Mouse (Mus musculus) thymus, postnatal 14 days (tissue): ENCODE results near the gene Tdp2.

Source experiments
- DNase-seq: peaks from one replicate; pipeline ENCODE4 v3.0.0; 2021

Tdp2 gene

DNA sequence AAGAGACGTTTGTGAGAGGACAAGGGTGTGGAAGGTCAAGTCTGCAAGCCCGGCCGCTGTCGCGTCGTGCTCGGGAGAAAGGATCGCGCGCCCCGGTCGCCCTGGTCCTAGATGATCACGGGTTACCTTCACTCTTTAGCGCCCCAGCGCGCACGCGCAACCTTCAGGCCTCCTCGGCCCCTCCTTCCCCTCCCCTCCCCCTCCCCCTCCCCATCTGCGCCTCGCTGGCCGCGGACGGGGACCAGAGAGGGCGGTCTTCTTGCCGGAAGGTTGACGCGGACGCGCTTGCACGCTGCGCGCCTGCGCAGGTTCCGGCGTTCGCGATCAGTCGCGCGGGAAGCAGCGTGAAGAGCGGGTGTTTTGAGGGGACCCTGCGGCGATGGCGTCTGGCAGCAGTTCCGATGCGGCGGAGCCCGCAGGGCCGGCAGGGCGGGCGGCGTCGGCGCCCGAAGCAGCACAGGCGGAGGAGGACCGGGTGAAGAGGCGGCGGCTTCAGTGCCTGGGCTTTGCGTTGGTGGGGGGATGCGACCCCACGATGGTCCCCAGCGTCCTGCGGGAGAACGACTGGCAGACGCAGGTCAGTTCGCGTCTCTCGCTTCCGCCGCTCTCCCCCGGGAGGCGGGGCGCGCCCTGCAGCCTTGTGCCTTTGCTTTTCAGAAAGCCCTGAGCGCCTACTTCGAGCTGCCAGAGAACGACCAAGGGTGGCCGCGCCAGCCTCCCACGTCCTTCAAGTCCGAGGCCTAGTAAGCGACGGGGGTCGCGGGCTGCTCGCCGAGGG lies at the start of gene Tdp2, which contains the start of gene Acot13:
TSS of gene Tdp2 (plus strand) at position 327 of the 778 bp plus-strand sequence.
TSS of gene Acot13 (minus strand) at position 188 of the 778 bp plus-strand sequence.
- peak; percentile 97 for DNase-seq

DNA sequence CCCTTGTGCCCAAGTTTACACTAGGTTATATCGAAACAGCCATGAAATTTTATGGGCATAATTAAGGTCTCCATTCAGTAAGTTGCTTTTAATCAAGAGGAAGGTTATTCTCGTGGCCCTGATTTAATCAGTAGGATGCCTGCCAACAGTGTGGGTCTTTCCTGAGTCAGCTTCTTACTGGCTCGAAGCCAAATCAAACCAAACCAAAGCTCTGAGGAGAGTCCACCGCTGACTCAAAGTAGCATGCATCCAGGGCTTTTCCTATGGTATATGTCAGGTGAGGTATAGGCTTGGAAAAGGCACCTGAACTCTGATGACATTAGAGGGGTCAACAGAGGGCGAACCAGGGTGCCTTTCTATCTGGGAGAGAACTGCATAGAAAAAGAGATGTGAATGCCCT lies 49.6 kb upstream of the Tdp2 start:
- DNase-seq, result no peak

DNA sequence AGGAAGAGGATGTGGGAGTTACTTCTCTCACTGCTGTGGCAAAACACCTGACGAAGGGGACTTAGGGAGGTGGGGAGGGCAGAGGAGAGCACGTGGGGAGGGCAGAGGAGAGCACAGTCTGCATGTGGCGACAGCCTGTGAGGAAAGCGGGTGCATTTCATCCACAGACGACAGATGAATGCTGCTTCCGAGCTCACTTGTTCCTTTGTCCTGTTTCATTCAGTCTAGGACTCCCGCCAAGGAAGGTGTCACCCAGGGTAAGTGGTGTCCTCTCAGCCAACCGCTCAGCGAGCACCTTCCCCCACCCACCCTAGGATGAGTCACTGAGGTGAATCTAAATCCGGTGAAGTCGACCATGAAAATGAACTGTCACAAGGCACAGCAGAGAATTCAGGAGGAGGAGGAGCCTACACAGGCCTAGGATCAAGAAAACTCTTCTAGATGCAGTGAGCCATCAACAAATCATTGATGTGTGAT lies 45.4 kb upstream of the Tdp2 start:
- peak; percentile 72 for DNase-seq

DNA sequence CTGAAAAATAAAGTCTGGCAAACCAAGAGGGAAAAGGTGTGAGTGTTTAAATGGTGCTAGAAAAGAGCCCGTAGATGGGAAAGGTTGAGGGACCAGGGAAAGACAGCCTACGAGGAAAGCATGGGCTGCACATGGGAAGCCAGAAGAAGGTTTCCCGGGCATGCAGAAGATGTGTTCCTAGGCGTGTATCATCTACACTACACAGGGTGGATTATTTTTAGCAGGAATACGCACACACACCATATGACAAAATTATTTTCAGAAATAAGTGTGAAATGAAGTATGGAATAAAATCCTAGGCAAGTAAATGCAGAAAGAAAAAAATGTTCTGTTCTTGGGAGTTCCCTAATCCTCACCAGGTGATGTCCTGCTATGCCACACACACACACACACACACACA lies 44.0 kb upstream of the Tdp2 start:
- no peak for DNase-seq

DNA sequence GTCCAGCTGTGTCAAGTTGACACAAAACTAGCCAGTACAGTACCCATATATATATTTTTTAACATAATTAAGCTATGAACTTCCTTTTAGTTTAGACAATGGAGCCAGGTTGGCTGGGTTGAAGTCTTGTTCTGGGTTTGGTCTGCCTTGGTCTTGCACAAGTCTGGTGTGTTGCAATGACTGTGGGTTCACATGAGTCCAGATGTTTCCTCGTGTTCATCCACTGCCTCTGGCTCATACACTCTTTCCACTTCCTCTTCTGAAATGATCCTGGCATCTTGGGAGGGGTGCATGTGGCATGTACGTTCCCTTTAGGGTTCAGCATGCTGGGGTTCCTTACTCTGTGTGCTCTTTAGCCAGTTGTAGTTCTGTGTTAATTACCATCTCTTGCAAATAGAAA lies 40.1 kb upstream of the Tdp2 start:
- DNase-seq, result no peak

DNA sequence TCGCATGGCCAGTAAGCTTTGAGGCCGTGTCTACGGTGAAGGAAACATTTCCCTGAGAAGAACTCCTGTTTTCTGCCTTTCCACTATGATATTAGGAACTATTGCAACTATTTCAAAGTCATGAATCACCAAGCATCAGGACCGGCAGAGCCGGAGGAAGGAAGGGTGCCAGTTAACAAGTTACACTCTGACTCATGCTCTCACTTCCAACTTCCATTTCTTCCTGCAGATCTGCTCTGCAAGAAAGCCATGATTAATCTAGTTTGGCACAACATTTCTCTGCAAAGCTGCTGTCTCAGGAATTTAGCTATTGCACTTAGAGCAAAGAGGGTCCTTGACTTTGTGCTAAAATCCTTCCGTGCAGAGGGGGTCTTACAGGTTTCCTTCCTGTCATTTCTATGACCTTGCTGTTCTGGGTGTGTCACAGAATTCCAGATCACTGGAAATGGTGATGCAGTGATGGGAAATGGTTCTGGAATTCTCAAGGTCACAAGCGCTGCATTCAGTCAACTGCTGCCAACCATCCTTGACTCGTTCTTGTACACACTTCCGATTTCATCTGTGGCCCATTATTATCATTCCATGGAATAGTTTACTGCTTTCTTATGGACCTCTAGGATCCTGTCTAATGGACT lies 39.0 kb upstream of the Tdp2 start:
- no peak for DNase-seq

DNA sequence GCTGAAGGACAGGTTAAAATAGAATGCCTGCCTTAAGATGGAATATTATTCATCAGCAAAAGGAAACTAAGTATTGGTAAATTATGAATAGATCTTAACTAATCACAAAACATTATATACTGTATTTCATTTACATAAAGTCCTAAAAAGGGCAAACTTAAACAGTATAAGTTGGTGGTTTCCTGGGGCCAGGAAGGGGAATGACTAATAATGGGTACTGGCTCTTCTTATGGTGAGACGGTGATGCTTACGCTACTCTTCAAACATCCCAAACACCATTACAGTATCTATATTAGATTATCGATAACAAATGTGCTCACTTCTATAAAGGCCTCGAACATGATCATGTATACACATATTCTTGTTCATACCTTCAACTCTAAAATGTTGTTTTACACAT lies 32.8 kb upstream of the Tdp2 start:
- DNase-seq, result no peak

DNA sequence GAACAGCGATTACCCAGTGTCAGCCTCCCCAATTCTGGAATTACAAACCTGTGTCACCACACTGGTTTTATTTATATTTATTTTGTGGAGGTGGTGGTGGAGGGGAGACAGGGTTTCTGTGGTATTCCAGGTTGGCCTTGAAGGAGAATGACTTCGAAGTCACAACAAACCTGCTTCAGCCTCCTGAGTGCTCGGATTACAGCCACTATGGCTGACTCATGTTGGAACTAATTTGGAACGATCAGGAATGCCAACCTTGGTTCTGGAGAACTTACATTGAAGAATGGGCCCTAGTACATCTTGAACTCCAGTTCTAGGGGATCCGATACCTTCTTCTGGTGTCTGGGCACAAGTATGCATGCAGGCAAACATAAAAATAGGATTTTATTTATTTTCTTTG lies 32.1 kb upstream of the Tdp2 start:
- DNase-seq, result no peak

DNA sequence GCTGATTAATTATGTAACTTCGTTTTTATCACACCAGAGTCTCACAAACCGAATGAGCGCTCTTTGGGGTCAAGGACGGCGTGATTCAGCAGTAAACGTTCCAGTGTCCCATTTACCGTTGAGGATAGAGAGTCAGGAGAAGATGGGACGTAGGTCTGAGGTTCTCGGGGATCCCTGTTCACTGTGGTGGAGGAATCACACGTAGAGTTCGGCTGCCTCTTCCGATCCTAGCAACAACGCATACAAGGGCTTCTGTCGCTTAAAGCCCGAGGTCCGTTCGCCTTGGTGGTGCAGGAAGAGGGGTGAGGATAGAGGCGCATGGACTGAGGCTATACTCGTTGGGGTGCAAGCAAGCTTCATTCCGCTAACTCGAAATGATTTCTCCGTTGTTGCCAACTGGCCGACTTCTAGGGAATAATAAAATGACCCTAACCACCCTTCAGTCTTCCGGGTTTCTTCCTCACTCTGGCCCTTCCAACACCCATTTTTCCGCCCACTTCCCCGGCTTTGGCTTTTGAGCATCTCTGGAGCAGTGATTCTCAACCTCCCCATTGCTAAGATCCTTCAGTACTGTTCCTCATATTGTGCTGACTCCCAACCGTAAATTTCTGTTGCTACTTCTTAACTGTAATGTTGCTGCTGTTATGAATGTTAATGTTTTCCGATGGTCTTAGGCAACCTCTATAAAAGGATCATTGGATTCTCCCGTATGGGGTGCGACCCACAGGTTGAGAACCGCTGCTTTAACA lies 31.4 kb upstream of the Tdp2 start:
- peak; percentile 52 for DNase-seq

DNA sequence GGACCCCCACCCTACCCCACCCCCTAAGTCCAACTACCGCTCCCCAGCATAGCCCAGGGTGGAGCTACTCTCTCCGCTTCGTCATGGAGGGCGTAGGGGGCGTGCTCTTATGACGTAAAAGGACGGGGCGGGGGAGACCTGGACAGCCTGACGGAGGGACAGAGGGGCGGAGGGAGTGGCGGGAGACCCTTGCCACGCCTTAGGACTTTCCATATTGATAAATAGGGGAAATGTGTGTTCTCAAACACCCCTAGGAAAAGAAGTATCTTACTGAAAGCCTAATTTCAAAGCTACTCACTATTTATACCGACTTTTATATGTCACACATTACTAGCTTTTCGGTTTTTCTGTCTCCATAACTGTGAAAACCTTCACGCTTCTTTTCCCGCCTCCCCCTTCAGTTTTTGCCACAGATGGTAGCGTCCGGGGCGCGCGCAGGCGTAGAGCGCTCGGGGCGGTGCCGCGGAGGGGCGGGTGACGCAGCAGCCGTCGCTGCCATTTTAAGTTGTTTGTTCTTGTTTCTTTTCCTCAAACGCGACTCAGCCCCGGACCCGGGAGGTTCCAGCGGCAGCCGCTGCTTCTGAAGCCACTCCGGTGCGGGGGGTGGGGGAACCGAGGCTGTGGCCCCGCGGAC lies 30.7 kb upstream of the Tdp2 start:
- peak; percentile 99 for DNase-seq

DNA sequence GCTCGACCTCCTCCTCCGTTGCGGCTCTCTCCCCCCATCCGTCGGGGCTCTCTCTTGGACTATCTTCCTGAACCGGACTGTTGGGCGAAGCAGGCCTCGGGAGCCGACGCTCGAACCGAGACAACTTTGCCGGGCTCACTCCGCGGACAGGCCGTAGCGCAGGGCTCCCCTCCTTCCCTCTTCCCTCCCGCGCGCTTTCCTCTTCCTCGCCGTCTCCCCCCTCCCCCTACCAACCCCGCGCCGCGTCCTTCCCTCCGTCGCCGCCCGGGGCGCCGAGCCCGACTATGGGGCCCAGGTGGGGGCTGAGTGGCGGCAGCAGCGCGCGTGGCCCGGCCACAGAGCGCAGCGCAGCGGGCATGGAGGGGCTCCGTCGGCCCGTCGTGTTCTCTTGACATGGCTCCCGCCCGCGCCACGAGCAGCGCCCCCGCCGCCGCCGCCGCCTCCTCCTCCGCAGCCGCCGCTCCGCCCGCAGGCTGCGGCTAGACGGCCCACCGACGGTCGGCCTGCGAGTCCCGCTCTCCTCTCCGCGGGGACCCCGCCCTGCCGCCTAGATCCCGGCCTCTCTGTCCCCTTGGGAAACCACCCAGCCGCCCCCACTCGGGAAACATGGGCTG lies 30.1 kb upstream of the Tdp2 start, which contains the start of gene BC005537:
TSS of gene BC005537 (plus strand) at position 350 of the 614 bp plus-strand sequence.
- peak; percentile 80 for DNase-seq

DNA sequence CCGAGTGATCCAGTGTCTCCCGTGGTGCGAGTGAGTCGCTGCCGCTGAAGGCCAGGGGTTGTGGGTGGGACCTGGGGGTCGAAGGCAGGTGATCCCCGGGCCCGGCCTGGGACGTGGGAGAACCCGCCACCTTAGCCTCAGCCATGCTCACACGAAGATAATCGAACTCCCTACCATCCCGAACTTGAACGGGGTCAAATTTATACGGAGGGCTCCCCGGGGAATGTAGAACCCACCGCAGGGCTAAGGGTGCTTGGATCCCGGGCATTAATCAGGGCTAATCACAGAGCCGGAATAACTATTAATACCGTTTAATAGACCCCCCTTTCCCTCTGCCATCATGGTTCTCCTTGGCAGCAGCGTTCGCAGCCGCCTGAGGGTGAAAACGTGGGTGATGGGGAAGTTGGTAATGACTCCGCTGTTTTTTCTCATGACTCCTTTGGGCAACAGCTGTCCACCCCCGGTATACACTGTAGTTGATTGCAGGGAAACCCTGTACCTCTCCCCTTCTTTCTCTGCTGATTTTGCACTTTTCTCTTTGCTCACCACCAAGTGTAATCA lies 29.3 kb upstream of the Tdp2 start:
- peak; percentile 46 for DNase-seq

DNA sequence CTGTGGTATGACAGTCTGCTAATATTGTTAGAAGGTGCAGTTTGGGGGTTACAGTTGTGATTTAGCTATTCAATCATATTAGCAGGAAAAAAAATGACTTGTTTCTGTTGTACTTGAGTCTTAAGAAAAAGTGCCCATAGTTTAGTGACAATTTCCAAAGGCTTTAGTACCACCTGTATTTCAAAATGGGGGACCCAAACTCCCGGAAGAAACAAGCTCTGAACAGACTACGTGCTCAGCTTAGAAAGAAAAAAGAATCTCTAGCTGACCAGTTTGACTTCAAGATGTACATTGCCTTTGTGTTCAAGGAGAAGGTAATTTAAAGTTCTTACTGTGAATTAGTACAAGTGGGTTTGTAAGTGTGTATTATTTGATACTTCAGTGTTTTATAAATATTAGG lies 28.3 kb upstream of the Tdp2 start:
- DNase-seq, result no peak

DNA sequence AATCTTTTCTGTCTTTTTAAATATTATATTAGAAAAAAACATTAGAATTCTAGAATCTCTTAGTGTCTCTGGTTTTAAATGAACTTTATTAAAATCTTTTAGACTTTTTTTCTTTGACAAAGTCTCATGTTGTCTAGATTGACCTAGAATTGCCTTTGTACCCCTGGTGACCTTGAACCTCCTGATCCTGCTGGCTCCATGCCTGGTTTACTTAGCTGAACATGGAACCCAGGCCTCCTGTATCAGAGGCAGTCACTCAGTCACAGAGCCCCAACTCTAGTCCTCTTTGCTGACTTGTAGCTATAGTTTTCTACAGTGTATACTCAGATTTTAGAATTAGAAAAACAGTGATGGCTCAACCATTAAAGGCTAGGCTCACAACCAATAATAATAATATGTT lies 25.4 kb upstream of the Tdp2 start:
- DNase-seq, result no peak

DNA sequence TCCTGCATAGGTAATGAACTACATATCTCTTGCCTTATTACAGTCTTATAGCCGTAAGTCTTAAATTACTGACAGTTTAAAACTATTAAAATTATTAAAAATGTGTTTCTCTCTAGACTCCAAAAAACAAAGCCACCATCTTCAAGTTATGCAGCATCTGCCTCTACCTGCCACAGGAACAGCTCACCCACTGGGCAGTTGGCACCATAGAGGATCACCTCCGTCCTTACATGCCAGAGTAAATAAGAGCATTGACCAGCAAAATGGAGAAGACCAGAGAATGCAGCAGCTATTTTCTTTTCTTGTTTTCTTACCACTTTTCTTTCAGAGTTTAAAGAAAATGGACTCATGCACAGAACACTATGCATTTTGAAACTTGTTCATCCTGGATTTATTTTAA lies 19.0 kb upstream of the Tdp2 start:
- DNase-seq, result no peak

DNA sequence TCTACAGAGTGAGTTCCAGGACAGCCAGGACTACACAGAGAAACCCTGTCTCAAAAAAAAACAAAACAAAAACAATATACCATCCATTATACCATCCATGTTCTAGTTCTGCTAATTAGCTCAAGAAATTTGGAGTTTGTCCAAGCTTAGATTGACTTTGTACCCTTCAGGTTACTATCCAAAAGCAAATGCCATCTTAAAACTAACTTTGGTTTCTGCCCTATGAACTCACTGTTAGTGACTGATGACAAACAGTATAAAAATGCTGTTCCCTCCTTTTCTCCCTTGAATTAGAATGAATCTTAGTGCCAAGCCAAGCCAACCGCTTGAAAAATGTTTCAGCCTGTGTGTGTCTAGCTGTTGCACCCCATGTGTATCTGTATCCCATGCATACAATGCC lies 16.9 kb upstream of the Tdp2 start:
- DNase-seq, result no peak

DNA sequence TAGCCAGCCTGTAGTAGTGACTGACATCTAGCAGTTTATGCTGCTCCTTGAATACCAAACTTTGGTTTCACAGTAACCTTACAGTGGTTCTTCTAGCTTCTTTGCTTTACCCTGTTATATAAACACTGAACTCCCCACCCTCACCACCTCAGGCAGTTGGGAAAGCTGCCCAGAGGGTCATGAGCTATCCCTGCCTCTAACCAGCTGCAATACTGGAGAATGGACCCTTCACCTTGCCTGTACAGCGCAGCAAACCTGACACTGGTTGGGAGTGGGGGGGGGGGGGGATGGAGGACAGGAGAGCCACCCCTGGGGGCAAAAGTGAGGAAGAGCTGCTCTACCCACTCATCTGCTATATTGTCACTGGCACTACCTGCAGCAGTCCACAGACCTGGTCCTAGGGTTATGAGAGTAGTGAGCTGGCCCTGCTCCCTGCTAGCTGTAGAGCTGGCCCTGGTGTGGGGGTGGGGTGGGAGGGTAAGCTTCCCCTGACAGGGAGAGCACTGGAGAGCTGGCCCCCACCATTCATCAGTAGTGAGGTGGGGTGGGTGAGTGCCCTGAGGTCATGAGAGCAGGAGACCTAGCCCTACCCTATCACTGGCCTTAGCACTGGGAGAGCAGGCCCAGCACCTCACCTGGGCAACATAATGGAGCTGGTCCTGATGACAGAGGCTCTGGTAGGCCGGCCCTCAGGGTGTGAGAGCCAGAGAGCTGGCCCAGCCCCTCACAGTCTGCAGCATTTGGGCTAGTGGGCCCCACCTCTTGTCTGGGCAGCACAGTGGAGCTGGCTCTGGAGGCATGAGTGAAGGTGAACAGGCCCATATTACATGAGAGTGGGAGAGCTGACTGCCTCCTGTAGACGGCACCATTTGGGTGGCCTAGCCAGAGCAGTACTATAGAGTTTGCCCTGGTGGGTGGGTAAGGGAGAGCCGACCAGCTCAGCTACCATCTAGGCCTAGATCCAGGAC lies 15.1 kb upstream of the Tdp2 start:
- no peak for DNase-seq

DNA sequence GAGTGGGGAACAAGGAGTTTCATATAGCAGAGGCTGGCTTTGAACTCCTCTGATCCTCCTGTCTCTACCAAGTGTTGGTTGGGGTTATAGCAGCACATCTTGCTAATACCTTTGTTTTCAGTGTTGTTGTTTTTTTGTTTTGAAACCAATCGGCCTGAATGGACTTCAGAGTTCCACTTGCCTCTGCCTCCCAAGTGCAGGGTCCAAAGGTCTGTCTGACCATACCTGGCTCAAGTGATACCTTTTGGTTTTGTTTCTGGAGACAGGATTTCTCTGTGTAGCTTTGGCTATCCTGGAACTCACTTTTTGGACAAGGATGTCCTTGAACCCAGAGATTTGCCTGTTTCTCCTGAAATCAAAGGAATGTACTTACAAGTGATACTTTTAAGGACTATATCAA lies 11.5 kb upstream of the Tdp2 start:
- DNase-seq, result no peak

DNA sequence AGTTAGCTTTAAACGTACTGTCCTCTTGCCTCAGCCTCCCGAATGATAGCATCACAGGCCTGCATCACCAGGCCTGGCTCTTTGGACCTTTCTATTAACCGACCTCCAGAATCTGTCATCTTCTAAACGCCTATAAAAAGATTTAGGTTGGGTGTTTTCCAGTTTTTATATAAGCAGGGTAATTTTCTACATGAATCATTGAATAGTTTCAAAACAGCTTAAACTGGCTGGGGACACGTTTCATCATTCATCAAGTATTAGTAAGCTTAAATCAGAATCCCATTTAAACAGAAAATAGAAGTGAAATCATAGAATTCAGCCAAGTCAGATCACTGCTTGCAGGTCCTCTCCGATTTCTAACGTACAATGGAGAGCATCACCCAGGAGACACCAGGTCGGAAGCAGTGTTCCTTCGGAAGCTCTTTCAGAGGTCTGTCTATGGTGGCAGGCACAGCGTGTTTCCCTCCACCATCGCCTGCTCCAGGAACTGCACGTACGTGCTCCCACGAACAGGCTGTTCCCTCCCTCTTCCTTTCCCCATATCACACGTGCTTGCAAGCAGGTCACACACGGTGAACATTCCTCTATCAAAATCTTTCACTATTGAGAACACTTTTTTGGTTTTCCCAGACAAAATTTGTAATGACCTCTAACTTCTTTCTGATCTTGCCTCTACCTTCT lies 8.7 kb upstream of the Tdp2 start:
- DNase-seq, result no peak

DNA sequence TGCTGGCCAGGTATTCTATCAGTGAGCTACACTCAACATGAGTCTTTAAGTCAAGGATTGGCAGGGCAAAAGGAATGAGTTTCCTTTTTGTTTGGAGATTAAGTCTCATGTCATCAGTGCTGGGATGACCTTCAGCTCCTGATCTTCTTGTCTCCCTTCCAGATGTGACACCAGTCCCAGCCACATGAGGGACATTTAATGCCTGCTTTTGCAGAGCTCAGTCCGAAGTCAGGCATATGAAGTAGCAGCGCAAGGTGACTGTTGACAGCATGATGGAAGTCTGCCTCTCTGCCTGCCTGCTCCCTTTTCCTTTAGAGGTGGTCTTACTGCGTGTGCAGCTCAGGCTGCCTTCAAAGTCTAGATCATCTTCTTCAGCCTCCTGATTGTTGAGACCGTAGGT lies 6.8 kb upstream of the Tdp2 start:
- DNase-seq, result no peak

DNA sequence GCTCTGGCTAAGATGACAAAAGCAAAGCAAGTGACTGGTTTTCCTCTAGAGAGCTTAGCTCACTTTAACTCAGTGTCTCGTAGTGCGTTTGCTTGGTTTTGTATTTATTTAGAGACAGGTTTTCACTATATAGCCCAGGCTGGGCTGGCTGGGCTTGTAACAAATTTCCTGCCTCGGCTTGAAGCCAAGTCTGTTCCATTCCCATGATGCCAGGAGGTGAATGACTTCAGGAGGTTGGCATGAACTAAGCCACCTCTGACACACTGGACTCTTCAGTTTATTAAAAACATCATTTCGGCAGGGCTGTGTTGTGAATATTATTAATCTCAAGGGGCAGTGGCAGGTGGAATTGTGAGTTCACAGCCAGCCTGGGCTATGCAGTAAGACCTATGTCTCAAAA lies 5.9 kb upstream of the Tdp2 start:
- no peak for DNase-seq
